Mouse (Mus musculus) heart, embryonic 13.5 days (tissue): ENCODE data around the gene Rasef. TPM values are rescaled to one million over a fixed set of nuclear protein-coding genes. Genes with fewer than 3 reads are reported as not detected.
"Not testable (repeated sequence)": the region's sequence is repeated elsewhere in the genome, so short reads cannot be mapped to it uniquely, and the experiment has no call there.

ENCODE experiments used
- ATAC-seq: fragments of 200-750 bp; cut with Nextera tagmentation; 2 replicates; pipeline ENCODE4 v1.8.0; 2017; ENCODE audit warnings: moderate TSS enrichment; ENCODE audit not compliant: insufficient number of reproducible peaks, low FRiP score, low TSS enrichment; ENCODE audit errors: extremely low read depth
- H3K27ac ChIP-seq: fragments of 300-500 bp; sonication (generic); replicated peaks from 2 replicates; pipeline ENCODE4 v1.5.1; 2015; ENCODE audit warnings: moderate library complexity, mild to moderate bottlenecking, inconsistent platforms
- H3K27me3 ChIP-seq: fragments of 300-500 bp; sonication (generic); replicated peaks from 2 replicates; pipeline ENCODE4 v1.6.1; 2015; ENCODE audit warnings: mild to moderate bottlenecking, inconsistent platforms
- H3K36me3 ChIP-seq: fragments of 300-500 bp; sonication (generic); 2 replicates; pipeline ENCODE4 v1.6.1; 2015; ENCODE audit warnings: mild to moderate bottlenecking, inconsistent platforms
- H3K4me1 ChIP-seq: fragments of 300-500 bp; sonication (generic); 2 replicates; pipeline ENCODE4 v1.6.1; 2015; ENCODE audit warnings: inconsistent platforms
- H3K4me2 ChIP-seq: fragments of 300-500 bp; sonication (generic); 2 replicates; pipeline ENCODE4 v1.6.1; 2015; ENCODE audit warnings: inconsistent platforms, mild to moderate bottlenecking, moderate library complexity
- H3K4me3 ChIP-seq: fragments of 300-500 bp; sonication (generic); 2 replicates; pipeline ENCODE4 v1.5.1; 2015; ENCODE audit warnings: moderate library complexity, mild to moderate bottlenecking, inconsistent platforms
- H3K9ac ChIP-seq: fragments of 300-500 bp; sonication (generic); 2 replicates; pipeline ENCODE4 v1.6.1; 2015; ENCODE audit warnings: inconsistent platforms, mild to moderate bottlenecking, moderate library complexity
- H3K9me3 ChIP-seq: fragments of 300-500 bp; sonication (generic); 2 replicates; pipeline ENCODE4 v1.6.1; 2016; ENCODE audit warnings: inconsistent platforms
- WGBS: fragments of 180-500 bp; shearing (Covaris S2); methylation state at CpG from one replicate; pipeline ENCODE4 v1.1.7; 2015; ENCODE audit warnings: mixed read lengths; 5-methylcytosine and 5-hydroxymethylcytosine counted together
- polyA plus RNA-seq: library from polyadenylated mRNA; unstranded; fragments of >200 nt; fragmentation: Nextera tagmentation; extraction: Ambion mirVana; gene quantifications from 2 replicates; pipeline ENCODE4 v1.2.1, GENCODE M21; 2015

Rasef gene
- polyA plus RNA-seq, 1 experiment from 2014 or later, result 0.48 TPM

DNA sequence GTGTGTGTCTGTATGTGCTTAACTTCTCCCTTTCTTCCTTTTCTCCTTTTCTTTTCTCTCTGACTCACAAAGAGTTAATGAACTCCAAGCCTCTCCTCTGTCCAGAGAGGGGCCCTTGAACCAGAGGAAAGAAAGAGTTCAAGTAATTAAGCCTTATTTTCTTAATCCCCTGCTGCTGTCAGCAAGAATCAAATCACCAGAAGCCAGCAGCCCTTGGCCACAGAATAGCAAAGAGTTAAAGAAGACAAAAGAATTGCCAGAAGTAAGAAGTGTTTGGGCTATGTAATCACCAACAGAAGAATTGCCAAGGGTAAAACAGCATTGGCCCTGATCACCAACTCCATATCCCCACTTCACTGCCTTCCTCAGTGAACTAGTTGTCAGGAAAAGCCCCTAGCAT is 20.2 kb downstream of the Rasef start:
- no peaks in the 10 kb centered on the region for H3K36me3 ChIP-seq
- no peak overlapping the region for H3K9ac ChIP-seq
- ATAC-seq, result no peak
- H3K4me1 ChIP-seq, result 0 out of 2 replicates have a peak, but pooled peaks cover 5% of the 10 kb centered on the region
- H3K4me2 ChIP-seq, result no peak overlapping the region
- no peak overlapping the region for H3K27ac ChIP-seq
- no peaks in the 10 kb centered on the region for H3K9me3 ChIP-seq
- no peaks in the 10 kb centered on the region for H3K27me3 ChIP-seq
- H3K4me3 ChIP-seq, result no peak overlapping the region

DNA sequence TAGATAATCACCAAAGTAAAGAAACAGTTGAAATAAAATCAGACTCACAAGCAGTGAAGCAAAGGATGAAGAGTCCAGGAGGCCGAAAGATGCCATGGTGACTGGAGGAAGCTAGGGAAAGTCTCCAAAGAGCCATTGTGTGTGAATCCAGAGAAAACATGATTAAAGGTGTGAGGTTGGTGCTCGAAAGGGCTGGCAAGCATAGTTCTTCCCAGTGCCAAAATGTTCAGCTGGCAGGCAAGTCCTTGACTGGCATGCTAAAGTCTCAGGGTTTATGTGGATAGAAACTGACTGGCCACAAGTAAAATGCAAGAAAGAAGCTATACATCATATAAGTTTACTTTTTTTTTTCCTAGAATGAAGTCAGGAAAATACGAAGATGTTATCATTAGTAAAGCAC is 22.6 kb downstream of the Rasef start:
- no peak overlapping the region for H3K4me3 ChIP-seq
- no peaks in the 10 kb centered on the region for H3K4me1 ChIP-seq
- H3K36me3 ChIP-seq, result no peaks in the 10 kb centered on the region
- 73% methylated on average over 3 of the region's 3 CpGs for WGBS
- H3K9me3 ChIP-seq, result no peaks in the 10 kb centered on the region
- no peak overlapping the region for H3K27ac ChIP-seq
- no peaks in the 10 kb centered on the region for H3K27me3 ChIP-seq
- no peak for ATAC-seq
- no peak overlapping the region for H3K4me2 ChIP-seq
- no peak overlapping the region for H3K9ac ChIP-seq

DNA sequence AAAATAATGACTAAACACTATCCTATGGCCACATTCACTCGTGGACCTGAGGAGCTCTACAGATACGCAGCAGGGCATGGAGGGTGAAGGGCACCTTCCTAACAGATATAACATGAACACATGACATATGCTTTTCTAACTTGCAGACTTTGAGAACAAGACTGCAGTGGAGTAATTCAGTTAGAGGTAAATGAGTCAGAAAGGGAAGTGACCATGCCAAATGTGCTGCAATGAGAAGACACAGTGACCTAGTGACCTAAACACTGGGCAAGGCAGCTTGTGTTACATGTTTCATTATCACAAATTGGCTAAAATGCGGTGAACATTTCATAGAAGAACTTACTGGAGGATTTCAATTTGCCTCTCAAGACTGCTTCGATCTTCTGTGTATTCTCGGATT is 42.6 kb downstream of the Rasef start:
- Histone ChIP-seq H3K36me3 (no peaks in the 10 kb centered on the region), H3K4me1 (no peaks in the 10 kb centered on the region), H3K27me3 (no peaks in the 10 kb centered on the region), H3K9ac (no peak overlapping the region), H3K27ac (no peak overlapping the region), H3K4me2 (no peak overlapping the region), H3K9me3 (no peaks in the 10 kb centered on the region), H3K4me3 (no peak overlapping the region)
- 73% methylated on average over 5 of the region's 5 CpGs for WGBS
- ATAC-seq, result no peak

DNA sequence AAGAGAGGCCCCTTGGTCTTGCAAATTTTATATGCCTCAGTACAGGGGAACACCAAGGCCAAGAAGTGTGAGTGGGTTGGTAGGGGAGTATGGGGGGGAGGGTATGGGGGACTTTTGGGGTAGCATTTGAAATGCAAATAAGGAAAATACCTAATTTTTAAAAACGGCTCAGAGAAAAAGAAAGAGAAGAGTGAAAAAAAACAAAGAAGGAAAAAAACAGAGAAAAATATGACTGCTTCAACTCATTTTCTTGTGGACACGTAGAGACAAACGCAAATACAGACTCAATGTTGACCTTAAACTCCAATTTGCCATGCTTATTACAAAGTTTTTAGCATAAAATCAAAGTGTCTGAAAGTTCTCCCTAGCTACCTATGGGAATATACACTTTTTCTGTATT is 51.4 kb downstream of the Rasef start:
- ATAC-seq, result no peak
- 79% methylated on average over 3 of the region's 3 CpGs for WGBS
- H3K27ac ChIP-seq, result no peak overlapping the region

DNA sequence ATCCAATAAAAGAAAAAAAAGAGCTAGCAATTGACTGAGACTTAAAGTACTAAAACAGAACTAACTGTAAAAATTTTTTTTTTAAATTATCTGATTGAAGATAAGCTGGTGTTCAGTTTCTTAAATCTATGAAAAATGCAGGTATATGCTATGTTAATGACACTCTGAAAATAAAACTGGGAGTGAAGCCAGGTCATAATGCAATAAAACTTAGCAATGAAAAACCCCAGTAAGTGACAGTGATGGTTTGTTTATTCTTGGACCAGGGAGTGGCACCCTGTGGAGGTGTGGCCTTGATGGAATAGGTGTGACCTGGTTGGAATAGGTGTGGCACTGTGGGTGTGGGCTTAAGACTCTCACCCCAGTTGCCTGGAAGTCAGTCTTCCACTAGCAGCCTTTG is 71.0 kb downstream of the Rasef start:
- H3K9me3 ChIP-seq, result peaks cover 5% of the 10 kb centered on the region; the same call in 1 of the 2 replicates
- H3K4me1 ChIP-seq, result no peaks in the 10 kb centered on the region
- H3K9ac ChIP-seq, result no peak overlapping the region
- H3K27ac ChIP-seq, result no peak overlapping the region
- H3K27me3 ChIP-seq, result no peaks in the 10 kb centered on the region
- H3K4me2 ChIP-seq, result no peak overlapping the region
- no peaks in the 10 kb centered on the region for H3K36me3 ChIP-seq
- H3K4me3 ChIP-seq, result no peak overlapping the region
- no peak for ATAC-seq

More for the DNA sequence above, 51.4 kb downstream of the Rasef start:
- Histone ChIP-seq H3K36me3 (no peaks in the 10 kb centered on the region), H3K4me3 (no peak overlapping the region), H3K27me3 (no peaks in the 10 kb centered on the region), H3K9me3 (no peaks in the 10 kb centered on the region), H3K4me1 (no peaks in the 10 kb centered on the region), H3K4me2 (no peak overlapping the region), H3K9ac (no peak overlapping the region)

DNA sequence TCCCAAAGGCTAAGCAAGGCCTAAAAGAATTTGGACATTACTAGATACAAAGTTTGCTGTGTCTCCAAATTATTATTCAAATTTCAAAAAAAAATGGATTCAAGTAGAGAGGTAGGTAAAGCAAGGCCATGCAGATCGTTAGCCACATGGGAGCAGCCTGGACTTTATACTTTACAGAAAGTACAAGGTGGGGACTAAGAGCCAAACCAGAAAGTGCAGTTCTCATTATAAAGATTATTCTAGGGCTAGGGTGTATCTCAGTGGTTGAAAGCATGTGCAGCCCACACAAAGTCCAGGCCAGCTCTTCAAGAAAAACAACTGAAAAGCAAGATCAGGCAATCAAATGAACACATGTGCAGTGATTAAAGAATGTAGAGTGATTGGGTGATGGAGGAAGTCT is 72.0 kb downstream of the Rasef start:
- no peak overlapping the region for H3K4me3 ChIP-seq
- 70% methylated on average over 1 of the region's 1 CpGs for WGBS
- H3K9ac ChIP-seq, result no peak overlapping the region
- H3K27me3 ChIP-seq, result no peaks in the 10 kb centered on the region
- H3K36me3 ChIP-seq, result no peaks in the 10 kb centered on the region
- no peaks in the 10 kb centered on the region for H3K4me1 ChIP-seq
- peaks cover 5% of the 10 kb centered on the region; the same call in 1 of the 2 replicates for H3K9me3 ChIP-seq
- no peak overlapping the region for H3K4me2 ChIP-seq
- no peak overlapping the region for H3K27ac ChIP-seq
- ATAC-seq, result no peak

DNA sequence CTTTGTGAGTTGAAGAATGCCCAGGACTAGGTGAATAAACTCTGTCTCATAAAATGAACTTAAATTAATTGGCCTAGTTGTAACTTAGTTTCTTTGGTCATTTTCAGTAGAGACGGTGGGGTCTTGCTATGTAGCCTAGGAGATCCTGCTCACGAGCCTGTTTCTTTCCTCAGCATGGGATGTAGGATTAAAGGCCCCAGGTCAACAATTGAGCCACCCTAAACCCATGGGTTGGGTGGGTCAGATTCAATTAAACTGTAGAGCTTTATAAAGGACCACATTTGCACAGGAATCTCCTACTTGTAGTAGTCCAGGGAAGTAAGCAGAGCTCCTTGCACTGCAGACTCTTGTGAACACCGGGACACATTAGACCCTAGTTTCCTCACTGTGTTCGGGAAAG is 107.6 kb downstream of the Rasef start, which contains the start of gene Gm428:
Gm428 (plus strand) TSS at position 301 of the 400 bp plus-strand sequence.
- not testable (repeated sequence) for H3K4me1 ChIP-seq, ATAC-seq, H3K4me2 ChIP-seq, H3K36me3 ChIP-seq, H3K27ac ChIP-seq, H3K4me3 ChIP-seq, H3K27me3 ChIP-seq, H3K9ac ChIP-seq, H3K9me3 ChIP-seq
- WGBS, result 84% methylated on average over 2 of the region's 4 CpGs

DNA sequence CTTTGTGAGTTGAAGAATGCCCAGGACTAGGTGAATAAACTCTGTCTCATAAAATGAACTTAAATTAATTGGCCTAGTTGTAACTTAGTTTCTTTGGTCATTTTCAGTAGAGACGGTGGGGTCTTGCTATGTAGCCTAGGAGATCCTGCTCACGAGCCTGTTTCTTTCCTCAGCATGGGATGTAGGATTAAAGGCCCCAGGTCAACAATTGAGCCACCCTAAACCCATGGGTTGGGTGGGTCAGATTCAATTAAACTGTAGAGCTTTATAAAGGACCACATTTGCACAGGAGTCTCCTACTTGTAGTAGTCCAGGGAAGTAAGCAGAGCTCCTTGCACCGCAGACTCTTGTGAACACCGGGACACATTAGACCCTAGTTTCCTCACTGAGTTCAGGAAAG is 122.7 kb downstream of the Rasef start, which contains the start of gene Gm11239:
Gm11239 (plus strand) TSS at position 301 of the 400 bp plus-strand sequence.
- not testable (repeated sequence) for ATAC-seq, H3K9me3 ChIP-seq, H3K4me3 ChIP-seq, H3K9ac ChIP-seq, H3K4me2 ChIP-seq, H3K4me1 ChIP-seq, H3K27me3 ChIP-seq, H3K36me3 ChIP-seq, H3K27ac ChIP-seq
- no CpG with 5 or more reads among the region's 4 CpGs for WGBS

Other genes with a start within 250 kb of the Rasef start
- gene Gm11238, start 183.1 kb downstream of the Rasef start, polyA plus RNA-seq, result not detected in 2 replicates
- not detected in 2 replicates for gene Gm11237, start 168.0 kb downstream of the Rasef start, polyA plus RNA-seq
- not detected in 2 replicates for gene Gm11236, start 152.9 kb downstream of the Rasef start, polyA plus RNA-seq
- gene Gm11239, start 122.6 kb downstream of the Rasef start, polyA plus RNA-seq, result not detected in 2 replicates
- not detected in 2 replicates for gene Gm428, start 107.5 kb downstream of the Rasef start, polyA plus RNA-seq
- not detected in 2 replicates for gene Gm11758, start 85.3 kb upstream of the Rasef start, polyA plus RNA-seq
- not detected in 2 replicates for gene Gm11757, start 100.1 kb upstream of the Rasef start, polyA plus RNA-seq
- not detected in 2 replicates for gene Gm13871, start 115.0 kb upstream of the Rasef start, polyA plus RNA-seq
- not detected in 2 replicates for gene Gm11756, start 129.8 kb upstream of the Rasef start, polyA plus RNA-seq
- 0.59 and 0.82 TPM in 2 replicates for gene 2310002L09Rik, start 159.9 kb upstream of the Rasef start, polyA plus RNA-seq
- 0.20 and 0.51 TPM in 2 replicates for gene Frmd3, start 222.4 kb upstream of the Rasef start, polyA plus RNA-seq